Mouse (Mus musculus): ENCODE measurements around the gene Ttyh2.
A peak's percentile ranks its signal among the peaks of the same experiment; 100 is the strongest.

The Ttyh2 gene

GRCm38 (mm10) chr11:114714526-114714925 lies 39.3 kb downstream of the Ttyh2 start:
- DNase-seq, result no peak

GRCm38 (mm10) chr11:114715531-114715930 lies 40.3 kb downstream of the Ttyh2 start:
- no peak for DNase-seq

GRCm38 (mm10) chr11:114720535-114720934 lies 45.3 kb downstream of the Ttyh2 start:
- DNase-seq, result no peak

GRCm38 (mm10) chr11:114722438-114722837 lies 47.2 kb downstream of the Ttyh2 start:
- DNase-seq, result no peak

GRCm38 (mm10) chr11:114723030-114723429 lies 47.8 kb downstream of the Ttyh2 start:
- DNase-seq, result no peak

- DNase-seq, result no peak
Measured at GRCm38 (mm10) chr11:114724787-114725590, 49.8 kb downstream of the Ttyh2 start.

GRCm38 (mm10) chr11:114726965-114727825 lies 52.0 kb downstream of the Ttyh2 start, which contains the start of gene Dnaic2:
Gene Dnaic2 (plus strand): TSS chr11:114727408.
- peak; percentile 71 to 88 for DNase-seq

- DNase-seq, result no peak
Measured at GRCm38 (mm10) chr11:114727826-114728186, 52.6 kb downstream of the Ttyh2 start.

- no peak for DNase-seq
Measured at GRCm38 (mm10) chr11:114728333-114728732, 53.1 kb downstream of the Ttyh2 start.

- DNase-seq, result no peak
Measured at GRCm38 (mm10) chr11:114729832-114730363, 54.7 kb downstream of the Ttyh2 start.

- no peak for DNase-seq
Measured at GRCm38 (mm10) chr11:114731711-114732110, 56.5 kb downstream of the Ttyh2 start.

GRCm38 (mm10) chr11:114732890-114733289 lies 57.7 kb downstream of the Ttyh2 start:
- DNase-seq, result no peak

GRCm38 (mm10) chr11:114736111-114736510 lies 60.9 kb downstream of the Ttyh2 start:
- no peak for DNase-seq

- peak; percentile 56 to 74 for DNase-seq
Measured at GRCm38 (mm10) chr11:114736913-114737624, 61.8 kb downstream of the Ttyh2 start.

GRCm38 (mm10) chr11:114740598-114740997 lies 65.4 kb downstream of the Ttyh2 start:
- DNase-seq, result peak; percentile 14 to 40

- no peak for DNase-seq
Measured at GRCm38 (mm10) chr11:114741451-114741850, 66.2 kb downstream of the Ttyh2 start.

GRCm38 (mm10) chr11:114745134-114745533 lies 69.9 kb downstream of the Ttyh2 start:
- peak; percentile 88 to 95 for DNase-seq

GRCm38 (mm10) chr11:114747564-114748138 lies 72.4 kb downstream of the Ttyh2 start:
- DNase-seq, result no peak

GRCm38 (mm10) chr11:114764820-114765818 lies 89.9 kb downstream of the Ttyh2 start, which contains the start of gene Kif19a:
Gene Kif19a (plus strand): TSS chr11:114765388.
- peak; percentile 68 to 80 for DNase-seq

GRCm38 (mm10) chr11:114769911-114770310 lies 94.7 kb downstream of the Ttyh2 start:
- no peak for DNase-seq
